Mouse (Mus musculus): ENCODE measurements around the gene Mnat1.
"Not testable (repeated sequence)": the region's sequence is repeated elsewhere in the genome, so short reads cannot be mapped to it uniquely, and the experiment has no call there.

Mnat1 gene

DNA sequence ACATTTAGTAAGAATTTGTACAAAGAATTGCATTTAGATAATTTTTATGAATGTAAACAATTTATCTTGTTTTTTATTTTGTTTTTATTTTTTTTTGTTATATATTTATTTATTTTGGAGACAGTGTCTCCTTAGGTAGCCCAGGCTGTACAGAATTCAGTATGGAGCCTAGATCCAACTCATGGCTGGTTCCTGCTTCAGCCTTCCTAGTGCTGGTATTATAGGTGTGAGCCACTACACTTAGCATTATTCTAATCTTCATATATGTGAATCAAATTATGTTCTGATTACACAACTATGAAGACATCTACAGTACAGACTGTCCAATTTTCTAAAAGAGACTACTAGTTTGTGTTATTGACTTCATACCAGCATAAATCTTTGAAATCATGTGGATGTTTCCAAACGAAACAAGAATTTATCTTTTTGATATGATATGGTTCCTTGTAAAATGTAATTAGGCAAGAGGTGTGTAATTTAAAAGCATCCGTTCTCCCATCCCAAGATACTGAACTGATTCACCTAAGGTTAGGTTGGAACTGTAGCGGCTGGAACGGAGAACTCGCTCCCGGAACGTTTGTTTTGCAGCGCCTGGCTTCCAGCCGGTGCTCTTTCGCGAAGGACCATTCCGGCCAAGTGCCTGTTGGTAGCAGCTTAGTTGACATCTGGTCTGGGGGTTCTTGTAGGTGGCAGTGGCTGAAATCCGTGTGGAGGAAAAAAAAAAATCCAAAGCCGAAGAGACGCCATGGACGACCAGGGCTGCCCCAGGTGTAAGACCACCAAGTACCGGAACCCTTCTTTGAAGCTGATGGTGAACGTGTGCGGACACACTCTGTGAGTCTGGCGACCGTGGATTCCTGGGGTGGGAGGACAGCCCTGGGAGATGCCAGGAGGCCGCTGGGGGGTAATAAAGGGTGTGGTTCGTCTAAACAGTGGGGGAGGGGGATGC is at the start of gene Mnat1:
TSS of gene Mnat1 (plus strand) at position 625 of the 949 bp plus-strand sequence.
- DNase-seq (ENCODE audit: low read depth in 1 of 2, low spot score in 2 of 2): peak; percentile 21 to 67

DNA sequence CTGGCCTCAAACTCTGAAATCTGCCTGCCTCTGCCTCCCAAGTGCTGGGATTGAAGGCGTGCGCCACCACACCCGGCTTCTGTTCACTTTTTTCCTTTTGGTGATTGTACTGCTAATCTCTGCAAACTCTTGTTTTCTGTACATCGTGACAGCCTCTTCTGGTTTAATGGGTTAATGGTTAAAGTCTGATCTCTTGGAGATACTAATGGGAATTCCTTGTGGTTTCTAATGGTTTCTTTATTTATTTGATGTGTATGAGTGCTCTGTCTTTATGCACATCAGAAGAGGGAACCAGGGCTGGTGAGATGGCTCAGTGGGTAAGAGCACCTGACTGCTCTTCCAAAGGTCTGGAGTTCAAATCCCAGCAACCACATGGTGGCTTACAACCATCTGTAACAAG is 41.7 kb upstream of the Mnat1 start:
- not testable (repeated sequence) for DNase-seq (ENCODE audit: low read depth in 1 of 2, low spot score in 2 of 2)

DNA sequence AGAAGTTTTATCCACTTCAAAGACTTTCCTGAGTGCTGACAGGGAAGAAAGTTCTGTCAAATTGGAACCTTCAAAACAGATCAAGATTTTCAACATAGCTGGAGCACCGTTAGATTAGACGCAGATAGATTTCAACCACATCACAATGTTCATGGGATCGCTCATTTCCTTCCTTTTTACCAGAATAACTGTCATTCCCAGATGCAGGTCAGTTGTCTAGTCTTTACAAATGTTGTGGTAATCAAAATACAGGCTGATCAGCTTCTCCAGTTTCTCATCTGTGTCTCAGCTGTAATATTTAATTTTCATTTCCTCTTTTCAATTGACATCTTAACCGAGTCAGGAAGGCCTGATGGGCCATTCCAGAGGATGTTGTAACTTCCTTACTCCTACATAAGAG is 39.7 kb upstream of the Mnat1 start:
- no peak for DNase-seq (ENCODE audit: low read depth in 1 of 2, low spot score in 2 of 2)

DNA sequence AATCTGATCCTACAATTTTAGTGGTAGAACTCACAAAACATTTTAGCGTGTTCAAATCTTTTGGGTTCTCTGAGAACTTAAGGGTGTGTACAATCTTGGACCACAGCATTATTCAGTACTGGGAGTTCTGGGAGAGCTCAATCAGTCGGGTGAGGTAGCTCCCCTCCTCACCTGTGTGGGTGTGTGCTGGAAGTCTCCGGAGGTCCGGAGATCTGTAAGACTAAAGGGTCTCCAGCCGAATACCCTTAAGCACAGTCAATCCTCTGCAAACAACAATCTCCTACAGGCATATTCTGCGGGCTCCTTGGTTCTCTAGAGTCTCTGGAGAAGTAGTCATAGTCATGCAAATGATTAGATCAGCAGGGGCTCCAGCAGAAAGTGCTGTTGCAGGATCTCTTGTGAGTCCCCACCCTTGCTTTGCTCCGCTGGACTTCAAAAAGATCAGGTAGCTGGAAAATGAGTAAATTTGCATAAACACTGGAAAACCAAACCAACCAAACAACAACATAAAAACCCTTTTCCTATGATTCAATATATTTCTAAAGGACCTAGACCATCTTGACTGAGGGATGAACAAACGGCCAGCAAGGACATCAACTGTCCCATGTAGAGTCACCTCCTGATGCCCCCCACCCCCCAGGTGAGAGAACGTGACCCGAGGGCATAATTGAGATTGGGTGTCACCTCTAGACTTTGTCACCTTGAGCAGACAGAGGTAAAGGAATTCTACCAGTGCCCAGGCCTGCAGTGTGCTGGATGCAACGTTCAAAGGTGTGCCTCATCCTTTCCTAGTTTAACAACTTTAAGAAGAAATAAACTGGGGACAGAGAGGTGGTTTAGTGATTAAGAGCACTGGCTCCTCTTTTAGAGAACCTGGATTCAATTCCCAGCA is 37.5 kb upstream of the Mnat1 start:
- DNase-seq (ENCODE audit: low read depth in 1 of 2, low spot score in 2 of 2): no peak

DNA sequence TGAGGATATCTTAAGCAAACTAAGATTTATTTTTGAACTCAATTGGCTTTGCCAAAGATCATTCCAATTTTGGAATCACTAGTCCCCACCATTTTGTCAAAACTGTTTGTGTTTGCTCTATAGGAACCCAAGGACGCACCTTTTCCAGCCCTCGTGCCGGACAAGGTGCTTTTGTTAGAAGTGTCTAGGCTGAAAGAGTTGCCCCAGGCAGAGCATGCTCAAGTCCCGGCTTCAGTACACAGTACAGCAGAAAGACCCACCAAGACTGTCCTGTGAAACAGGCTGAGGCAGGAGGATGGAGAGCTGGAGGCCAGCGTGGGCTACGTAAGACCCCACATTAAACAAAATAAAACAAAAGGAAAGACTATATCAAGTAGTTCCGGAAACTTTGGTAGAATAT is 36.4 kb upstream of the Mnat1 start:
- DNase-seq (ENCODE audit: low read depth in 1 of 2, low spot score in 2 of 2): no peak

DNA sequence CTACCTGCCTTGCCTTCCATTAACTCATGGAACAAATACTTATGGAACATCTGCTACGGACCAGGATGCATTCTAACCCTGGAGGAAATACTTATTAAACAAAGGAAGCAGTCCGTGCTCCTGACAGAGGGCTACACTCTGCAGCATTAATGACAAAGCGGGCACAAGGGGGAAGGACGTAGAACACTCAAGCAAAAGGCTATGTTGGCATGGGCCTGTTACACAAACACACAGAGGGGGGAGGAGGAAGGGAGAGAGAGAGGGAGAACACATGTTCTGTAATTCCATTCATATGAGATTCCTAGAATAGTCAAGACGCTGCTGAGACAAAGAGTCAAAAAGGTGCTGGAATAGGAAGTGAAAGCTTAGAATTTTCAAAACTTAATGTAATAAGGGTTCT is 35.0 kb upstream of the Mnat1 start:
- DNase-seq (ENCODE audit: low read depth in 1 of 2, low spot score in 2 of 2): no peak

DNA sequence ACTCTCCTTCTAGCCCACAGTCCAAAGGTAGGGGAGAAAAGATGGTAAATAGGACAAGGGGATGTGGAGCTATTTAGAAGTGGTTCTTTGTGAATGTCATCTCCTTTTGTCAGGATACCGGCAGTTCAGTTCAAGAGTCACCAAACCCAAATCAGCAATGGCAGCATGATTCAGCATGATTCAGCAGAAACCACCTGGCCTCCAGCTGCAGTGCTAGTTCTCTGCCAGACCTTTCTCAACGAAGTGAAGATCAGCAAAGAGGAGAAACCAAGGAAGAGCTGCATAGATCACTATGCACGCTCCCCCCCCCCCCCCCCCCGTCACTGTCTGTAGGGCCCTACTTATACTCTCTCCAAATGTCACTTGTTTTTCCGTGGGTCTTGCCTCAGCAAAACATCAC is 34.6 kb upstream of the Mnat1 start:
- no peak for DNase-seq (ENCODE audit: low read depth in 1 of 2, low spot score in 2 of 2)

DNA sequence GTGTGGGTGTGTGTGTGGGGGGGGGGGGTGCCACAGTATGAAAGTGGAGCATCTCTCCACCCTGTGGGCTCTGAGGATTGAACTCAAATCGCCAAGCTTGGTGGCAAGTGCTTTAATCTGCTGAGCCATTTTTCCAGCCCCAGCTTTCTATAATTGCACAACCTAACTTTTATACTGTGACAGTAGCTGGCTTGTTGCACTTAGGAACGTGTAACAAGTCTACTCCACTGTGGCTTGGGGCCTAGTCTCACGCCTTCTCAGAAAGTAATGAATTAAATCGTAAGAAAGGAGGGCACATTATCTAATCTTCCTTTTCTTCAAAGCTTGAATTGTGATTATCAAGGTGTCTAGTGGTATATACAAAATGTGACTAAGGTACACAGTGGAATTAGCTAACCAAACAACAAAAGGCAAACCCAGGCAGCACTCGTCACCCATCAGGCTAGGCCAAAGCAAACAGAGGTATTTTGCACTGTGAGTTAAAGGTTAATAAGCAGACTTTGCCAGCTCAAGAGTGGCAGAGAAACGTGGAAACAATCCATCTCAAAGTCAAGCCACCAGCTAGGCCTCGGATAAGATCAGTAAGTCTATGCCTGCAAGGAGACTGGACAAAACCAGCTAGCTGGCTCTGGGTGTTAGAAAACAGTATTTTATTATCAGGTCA is 32.7 kb upstream of the Mnat1 start:
- DNase-seq (ENCODE audit: low read depth in 1 of 2, low spot score in 2 of 2): no peak

DNA sequence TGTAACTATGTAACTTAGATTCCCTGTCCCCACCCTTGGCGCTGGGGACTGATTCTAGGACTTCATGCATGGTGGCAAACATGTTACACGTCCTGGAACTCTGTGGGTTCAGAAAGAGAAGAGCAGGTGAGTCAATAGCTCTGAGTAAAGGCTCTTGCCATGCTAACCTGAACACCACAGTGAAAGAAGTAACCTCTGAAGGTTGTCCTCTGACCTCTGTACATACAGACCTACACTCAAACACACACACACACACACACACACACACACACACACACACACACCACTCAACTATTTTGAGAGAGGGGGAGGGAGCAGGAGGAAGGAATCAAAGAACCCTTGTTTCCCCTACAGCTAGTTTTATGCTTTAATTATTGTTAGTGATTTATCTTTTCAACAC is 29.3 kb upstream of the Mnat1 start:
- DNase-seq (ENCODE audit: low read depth in 1 of 2, low spot score in 2 of 2): no peak

DNA sequence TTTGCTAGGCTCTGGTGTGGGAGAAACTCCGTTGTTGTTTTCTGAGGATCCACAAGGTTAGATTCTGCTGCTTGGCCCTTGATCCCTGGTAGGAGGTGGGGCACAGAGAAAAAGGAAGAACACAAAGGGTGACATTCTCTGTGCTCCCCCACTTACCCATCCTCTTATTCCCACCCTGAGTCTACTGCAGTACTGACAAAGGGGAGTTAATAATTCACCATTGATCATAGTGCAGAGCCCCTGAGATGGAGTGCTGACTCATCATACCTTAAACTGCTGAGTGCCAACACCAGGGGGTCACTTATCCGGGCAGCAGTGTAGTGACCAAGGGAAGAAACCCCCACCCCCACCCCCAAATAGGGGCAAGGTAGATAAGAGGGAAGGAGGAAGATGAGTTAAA is 28.9 kb upstream of the Mnat1 start:
- DNase-seq (ENCODE audit: low read depth in 1 of 2, low spot score in 2 of 2): no peak

DNA sequence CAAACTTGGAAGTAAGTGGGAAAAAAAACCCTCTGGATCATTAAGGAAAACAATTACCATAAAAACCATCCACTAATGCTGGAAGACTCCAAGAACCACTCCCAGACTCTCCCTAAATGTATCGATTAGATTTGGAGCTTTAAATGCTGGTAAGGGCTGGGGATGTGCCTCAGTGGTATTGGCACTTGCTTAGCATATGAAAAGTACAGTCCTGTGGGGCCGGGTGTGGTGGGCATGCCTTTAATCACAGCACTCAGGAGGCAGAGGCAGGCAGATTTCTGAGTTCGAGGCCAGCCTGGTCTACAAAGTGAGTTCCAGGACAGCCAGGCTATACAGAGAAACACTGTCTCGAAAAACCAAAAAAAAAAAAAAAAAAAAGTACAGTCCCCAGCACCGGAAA is 27.3 kb upstream of the Mnat1 start:
- DNase-seq (ENCODE audit: low read depth in 1 of 2, low spot score in 2 of 2): not testable (repeated sequence)

DNA sequence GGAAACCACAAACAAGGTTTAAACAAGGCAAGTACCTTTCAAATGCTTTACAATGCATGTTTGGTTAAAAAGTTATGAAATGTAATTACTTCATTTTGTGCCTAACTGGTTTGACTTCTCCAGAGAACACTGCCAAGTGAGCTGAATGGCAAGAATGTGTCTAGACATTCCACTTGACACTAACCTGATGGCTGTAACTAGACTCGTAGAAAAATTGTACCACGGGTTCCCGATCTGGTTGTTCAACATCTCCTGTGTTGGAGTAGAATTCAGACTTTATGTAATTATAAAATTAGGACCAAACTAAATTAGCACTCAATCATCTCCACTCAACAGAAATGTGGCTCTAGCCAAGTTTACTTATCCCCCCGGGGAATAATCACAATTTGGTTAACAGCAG is 24.9 kb upstream of the Mnat1 start:
- DNase-seq (ENCODE audit: low read depth in 1 of 2, low spot score in 2 of 2): no peak

DNA sequence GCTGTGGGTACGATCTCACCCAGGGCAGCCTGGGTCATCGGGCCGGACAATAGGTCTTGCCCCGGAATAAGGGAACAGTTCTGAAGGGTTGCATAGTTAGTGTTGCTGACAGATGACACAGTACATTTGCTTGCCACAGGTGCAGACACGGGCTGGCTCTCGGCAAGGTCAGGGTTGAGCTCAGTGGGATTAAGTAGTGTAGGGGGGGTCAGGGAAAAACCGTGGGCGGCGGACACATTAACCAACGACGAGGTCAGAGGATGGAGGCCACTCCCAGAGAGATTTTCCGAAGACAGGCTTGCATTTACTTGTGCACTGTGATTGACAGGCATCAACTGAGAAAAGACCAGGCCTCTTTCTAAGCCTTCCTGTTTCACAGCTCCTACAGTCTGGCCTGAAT is 19.8 kb upstream of the Mnat1 start:
- DNase-seq (ENCODE audit: low read depth in 1 of 2, low spot score in 2 of 2): no peak

DNA sequence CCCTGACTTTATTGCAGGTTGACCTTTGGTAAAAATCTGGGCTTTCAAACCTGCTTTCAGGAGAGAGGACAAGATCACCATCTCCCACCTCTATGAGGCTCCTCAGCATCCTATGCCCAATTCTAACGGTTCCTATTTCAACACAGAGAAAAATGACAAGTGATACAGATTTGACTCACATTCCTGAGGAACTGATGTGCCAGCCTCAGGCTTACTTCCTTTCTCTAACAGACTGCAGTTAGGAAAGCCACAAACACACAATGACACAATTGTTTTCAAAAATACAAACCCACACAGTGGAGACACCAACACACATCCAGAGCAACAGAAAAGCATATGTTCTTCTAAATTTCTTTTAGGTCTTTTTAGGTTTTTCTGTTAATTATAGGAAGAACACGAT is 15.7 kb upstream of the Mnat1 start:
- no peak for DNase-seq (ENCODE audit: low read depth in 1 of 2, low spot score in 2 of 2)

DNA sequence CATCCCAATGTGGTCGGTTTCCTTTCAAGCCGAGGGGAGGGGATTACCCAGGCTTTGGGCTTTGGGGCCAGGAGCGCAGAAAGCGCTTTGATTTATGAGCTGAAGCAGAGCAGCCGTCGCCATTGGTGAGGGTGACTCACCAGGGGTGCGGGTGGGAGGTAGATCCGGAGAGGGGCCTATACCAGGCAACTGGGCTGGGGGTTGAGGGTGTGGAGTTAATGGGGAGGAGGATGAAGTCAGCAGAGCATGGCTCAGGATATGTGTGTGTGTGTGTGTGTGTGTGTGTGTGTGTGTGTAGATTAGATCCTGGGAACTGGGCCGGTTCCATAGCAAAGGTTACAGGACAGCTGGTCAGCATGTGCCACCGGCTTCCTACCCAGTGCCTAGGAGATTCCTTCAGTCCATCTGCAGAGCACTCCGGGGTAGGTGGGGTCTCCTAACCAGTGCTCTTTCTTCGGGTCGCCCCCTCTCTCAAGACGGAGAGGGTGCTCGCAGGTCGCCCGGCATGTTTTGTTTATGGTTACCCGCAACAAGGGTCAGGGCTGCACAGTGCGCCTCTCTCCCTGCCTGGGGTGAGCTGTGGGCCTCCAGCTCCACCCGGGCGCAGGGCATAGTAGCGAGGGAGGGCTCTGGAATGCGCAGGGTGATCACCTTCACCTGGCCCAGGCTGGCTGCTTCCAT is 12.9 kb upstream of the Mnat1 start:
- no peak for DNase-seq (ENCODE audit: low read depth in 1 of 2, low spot score in 2 of 2)

DNA sequence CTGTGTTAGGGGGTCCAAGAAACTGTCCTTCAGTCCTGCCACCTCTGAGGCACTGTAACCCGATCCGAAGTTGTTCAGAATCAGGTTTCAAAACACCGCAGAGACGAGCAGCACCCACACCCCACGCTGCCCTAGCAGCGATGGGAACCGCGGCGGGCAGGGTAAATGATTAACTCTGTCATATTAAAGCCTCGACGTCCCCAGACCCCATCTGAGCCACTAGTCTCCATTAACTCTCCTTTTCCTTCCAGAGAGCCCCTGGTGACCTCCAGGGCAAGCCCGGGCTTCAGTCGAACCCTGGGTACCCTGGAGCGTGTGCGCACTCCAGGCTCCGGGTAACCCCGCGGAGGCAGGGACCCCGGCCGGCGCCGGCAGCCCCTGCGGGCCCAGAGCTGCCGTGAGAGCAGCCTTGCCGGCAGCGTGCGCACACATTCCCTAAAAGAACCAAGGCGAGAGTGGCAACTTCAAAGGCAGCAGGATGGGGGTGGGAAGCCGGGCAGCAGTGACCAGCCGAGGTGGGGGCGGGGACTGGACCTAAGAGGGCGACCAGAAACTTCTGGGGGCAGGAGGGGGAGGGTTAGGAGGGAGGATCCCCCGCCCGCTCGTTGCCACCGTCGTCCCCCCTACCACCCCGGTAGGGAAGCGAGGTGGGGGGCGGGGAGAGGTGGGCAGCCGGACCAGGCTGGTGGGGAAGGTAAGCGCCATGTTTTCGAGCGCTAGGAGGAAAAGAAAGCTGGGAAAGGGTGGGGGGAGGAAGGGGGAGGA is 11.8 kb upstream of the Mnat1 start:
- DNase-seq (ENCODE audit: low read depth in 1 of 2, low spot score in 2 of 2): no peak

DNA sequence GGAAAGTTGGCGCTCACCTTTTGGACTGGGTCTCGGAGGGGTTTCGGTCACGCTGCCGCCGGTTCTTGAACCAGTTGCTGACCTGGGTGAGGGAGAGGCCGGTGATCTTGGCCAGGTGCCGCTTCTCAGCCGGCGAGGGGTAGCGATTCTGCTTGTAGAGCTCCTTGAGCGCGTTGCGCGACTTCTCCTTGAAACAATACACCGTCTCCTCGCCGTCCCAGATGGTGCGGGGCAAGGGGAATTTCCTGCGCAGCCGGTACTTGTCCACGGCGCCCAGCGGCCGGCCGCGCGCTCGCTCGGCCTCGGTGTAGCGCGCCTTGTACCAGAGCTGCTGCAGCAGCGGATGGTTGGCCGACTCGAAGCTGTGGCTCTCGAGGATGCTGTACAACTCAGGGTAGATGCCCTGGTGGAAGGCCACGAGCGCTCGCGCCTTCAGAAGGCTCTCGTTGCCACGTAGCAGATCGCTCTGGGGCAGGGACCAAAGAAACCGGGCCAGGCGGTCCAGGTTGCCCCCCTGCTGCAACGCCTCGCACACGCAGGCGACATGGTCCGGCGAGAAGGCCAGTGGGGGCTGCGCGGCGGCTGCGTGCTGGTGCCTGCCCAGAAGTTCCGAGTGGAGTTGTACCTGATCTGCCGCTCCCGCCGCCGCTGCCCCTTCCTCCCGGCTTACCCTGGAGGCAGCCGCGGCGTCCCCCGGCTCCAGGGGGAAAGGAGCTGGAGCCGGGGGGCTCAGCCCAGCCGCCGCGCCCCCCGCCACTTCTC is 11.0 kb upstream of the Mnat1 start:
- DNase-seq (ENCODE audit: low read depth in 1 of 2, low spot score in 2 of 2): no peak

DNA sequence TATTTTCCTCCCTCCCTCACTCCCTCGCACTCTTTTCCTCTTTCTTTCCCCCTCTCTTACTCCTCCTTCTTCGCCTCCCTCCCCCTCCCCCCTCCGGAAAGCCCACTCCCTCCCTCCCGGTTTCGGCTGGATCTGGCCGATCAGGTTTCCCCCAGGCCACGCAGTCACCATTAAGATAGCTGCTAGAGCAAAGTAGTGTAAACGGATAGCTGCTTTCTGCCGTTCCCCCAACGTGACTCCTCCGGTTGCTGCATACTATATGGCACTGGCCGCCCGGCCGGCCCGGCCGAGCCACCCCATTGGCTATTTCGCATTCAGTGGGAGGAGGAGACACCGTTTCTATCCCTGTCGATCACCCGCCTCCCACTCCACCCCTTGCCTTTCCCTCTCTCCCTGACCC is 10.3 kb upstream of the Mnat1 start, which contains the start of gene Six4:
TSS of gene Six4 (minus strand) at position 261 of the 400 bp plus-strand sequence.
- no peak for DNase-seq (ENCODE audit: low read depth in 1 of 2, low spot score in 2 of 2)

DNA sequence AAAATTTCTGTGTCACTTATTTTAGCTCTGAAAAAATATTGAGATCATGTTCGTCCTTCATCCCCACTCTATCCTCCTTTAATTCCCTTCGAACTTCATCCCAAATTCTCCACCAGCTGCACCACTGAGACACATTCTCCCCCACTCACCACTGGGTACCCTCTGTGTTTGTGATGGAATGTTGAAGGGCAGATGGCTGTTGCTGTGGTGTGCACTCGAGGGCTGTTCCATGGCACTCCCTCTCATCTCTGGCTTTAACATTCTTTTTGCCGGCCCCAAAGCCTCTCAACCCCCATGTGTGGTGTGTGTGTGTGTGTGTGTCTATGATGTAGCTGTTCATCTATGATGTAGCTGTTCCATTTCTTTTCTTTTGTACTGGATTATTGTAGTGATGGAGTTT is 1.7 kb downstream of the Mnat1 start:
- DNase-seq (ENCODE audit: low read depth in 1 of 2, low spot score in 2 of 2): no peak

All from monocyte, adult 2 months (primary cell).